Mouse (Mus musculus) testis, adult 2 months (tissue): Measurements from ENCODE around the gene Atg13. TPM values are rescaled to one million over a fixed set of nuclear protein-coding genes. Genes with fewer than 3 reads are reported as not detected.
A peak's percentile ranks its signal among the peaks of the same experiment; 100 is the strongest.

ENCODE experiments used
- H3K27ac ChIP-seq: fragments of 200-500 bp; 2 replicates; pipeline ENCODE4 v1.5.1; 2012; ENCODE audit warnings: low read depth, low read length; ENCODE audit not compliant: control insufficient read depth, insufficient read depth
- H3K27me3 ChIP-seq: fragments of 200-500 bp; 2 replicates; pipeline ENCODE4 v1.6.1; 2012; ENCODE audit warnings: mild to moderate bottlenecking, low read length, moderate library complexity; ENCODE audit not compliant: control insufficient read depth, insufficient read depth
- H3K36me3 ChIP-seq: fragments of 200-500 bp; 2 replicates; pipeline ENCODE4 v1.6.1; 2012; ENCODE audit warnings: mild to moderate bottlenecking, low read length; ENCODE audit not compliant: control insufficient read depth, insufficient read depth
- H3K4me1 ChIP-seq: fragments of 200-500 bp; 2 replicates; pipeline ENCODE4 v1.6.1; 2012; ENCODE audit warnings: low read length; ENCODE audit not compliant: control insufficient read depth, insufficient read depth
- H3K4me3 ChIP-seq: fragments of 200-500 bp; 2 replicates; pipeline ENCODE4 v1.5.1; 2012; ENCODE audit warnings: low read depth, mild to moderate bottlenecking, low read length, moderate library complexity, mixed read lengths; ENCODE audit not compliant: control insufficient read depth
- CTCF ChIP-seq: fragments of 200-500 bp; IDR thresholded peaks from 2 replicates; pipeline ENCODE4 v1.5.1; 2012; ENCODE audit warnings: low read depth, mild to moderate bottlenecking, inconsistent platforms, low read length, moderate library complexity; ENCODE audit not compliant: control insufficient read depth, insufficient read depth, insufficient replicate concordance
- POLR2A ChIP-seq: fragments of 200-500 bp; IDR thresholded peaks from 2 replicates; pipeline ENCODE4 v1.6.1; 2012; ENCODE audit warnings: low read depth, mild to moderate bottlenecking, inconsistent platforms, low read length, moderate library complexity; ENCODE audit not compliant: control insufficient read depth
- polyA plus RNA-seq: library from polyadenylated mRNA; depleted of rRNA; stranded (reverse); fragments of >200 nt; gene quantifications from 2 replicates; pipeline ENCODE4 v1.2.3, GENCODE M21; 2012; rRNA removed

Gene Atg13
- polyA plus RNA-seq: 37.5 and 38.3 TPM in 2 replicates

DNA sequence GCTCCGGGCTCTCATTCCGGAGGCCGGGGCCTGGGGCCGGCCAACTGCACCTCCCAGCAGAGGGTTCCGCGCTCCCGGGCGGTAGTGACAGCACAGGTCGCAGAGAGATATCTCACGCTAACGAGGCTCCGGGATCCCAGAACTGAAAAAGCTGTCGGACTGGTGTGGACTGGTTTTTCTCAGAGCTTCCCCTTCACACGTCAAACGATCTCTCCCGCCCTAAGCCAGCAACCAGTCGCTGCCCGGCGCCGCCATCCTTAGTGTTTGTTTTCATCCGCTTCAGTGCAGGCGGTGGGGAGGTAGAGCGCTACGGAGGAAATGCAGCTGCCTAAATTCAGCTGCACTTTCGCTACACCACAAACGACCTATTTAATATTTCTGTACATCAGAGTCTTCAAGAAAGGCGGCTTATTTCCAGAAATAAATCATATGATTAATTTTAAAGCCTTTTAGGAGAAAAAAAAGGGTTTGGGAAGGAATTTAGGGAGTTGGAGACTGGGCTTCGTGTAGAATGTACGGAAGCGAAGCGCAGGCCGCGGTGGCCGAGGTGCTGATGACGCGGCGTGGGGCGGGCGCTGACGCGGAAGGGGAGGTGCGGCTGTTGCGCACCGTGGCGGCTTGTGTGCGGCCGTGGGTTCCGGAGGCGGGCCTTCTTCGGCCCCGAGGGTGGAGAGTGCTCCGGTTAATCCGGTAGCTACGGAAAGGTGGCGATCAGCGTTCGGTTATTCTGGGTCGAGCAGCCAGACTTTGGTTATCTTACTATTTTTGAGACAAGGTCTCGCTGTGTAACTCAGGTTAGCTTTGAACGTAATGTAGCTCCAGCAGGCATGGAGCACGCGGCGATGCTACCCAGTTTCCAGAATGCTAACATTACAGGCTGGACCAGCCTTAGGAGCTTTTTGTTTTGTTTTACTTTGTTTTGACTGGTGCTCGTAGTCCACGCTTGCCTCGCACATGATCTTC is at the start of gene Atg13, which contains the start of gene Harbi1:
Gene Atg13, minus strand, starts transcription at position 305 of the 963 bp plus-strand sequence.
Gene Harbi1, plus strand, starts transcription at position 581 of the 963 bp plus-strand sequence.
- Histone ChIP-seq H3K36me3 (no peaks in the 10 kb centered on the region), H3K4me1 (peaks cover 3% of the 10 kb centered on the region), H3K27ac (peak within 1 kb of the TSS; percentile 84), H3K27me3 (no peaks in the 10 kb centered on the region), H3K4me3 (peak within 1 kb of the TSS; percentile 96)
- TF ChIP-seq CTCF (no peak), POLR2A (peak; percentile 67)

DNA sequence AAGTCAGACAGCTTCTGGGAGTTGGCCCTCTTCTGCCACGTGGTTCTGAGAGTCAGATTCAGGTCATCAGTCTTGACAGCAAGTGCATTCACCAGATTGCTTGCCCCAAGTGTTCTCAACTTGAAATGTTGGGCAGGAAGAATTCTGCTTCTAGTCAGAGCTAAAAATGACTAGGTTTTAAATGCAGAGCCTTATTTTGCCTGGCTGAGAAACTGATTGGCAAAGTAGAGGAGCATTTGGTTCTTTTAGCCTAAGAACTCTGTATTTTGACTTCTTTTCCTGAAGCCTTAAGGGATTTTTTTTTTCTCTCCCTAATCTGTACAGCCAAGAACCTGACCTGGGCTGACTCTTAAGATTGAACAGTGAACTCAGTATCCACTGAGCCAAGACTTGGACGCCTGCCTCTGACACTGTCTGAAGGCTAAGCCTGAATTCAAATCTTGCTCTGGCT is 39.5 kb upstream of the Atg13 start:
- no peak overlapping the region for H3K27ac ChIP-seq
- no peaks in the 10 kb centered on the region for H3K36me3 ChIP-seq
- H3K4me1 ChIP-seq: no peaks in the 10 kb centered on the region
- H3K27me3 ChIP-seq: no peaks in the 10 kb centered on the region
- H3K4me3 ChIP-seq: no peak overlapping the region
- no peak for TF ChIP-seq CTCF

GRCm38 (mm10) chr2:91744686-91745085 is 34.3 kb upstream of the Atg13 start:
- Histone ChIP-seq H3K4me3 (no peak overlapping the region), H3K27ac (no peak overlapping the region), H3K36me3 (no peaks in the 10 kb centered on the region), H3K27me3 (no peaks in the 10 kb centered on the region), H3K4me1 (no peaks in the 10 kb centered on the region)
- TF ChIP-seq CTCF (no peak), POLR2A (no peak)

DNA sequence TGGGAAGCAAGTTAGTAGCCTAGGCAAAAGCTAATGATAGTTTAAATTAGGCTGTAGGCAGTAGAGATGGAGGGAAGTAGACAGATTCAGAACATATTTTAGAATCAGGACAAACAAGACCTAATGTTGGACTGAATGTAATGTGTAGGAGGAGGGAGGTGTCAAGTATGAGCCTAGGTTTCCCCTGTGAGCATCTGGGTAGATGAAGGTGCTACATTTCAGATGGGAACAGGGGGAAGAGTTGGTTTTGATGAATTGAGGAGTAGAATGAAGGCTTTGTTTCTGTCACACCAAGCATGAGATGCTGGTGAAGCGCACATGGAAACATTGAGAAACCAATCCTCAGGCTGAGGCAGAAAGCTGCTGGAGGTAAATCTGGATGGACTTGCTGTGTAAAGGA is 29.2 kb upstream of the Atg13 start:
- TF ChIP-seq POLR2A (no peak), CTCF (no peak)
- H3K4me3 ChIP-seq: no peak overlapping the region
- H3K27me3 ChIP-seq: no peaks in the 10 kb centered on the region
- H3K36me3 ChIP-seq: no peaks in the 10 kb centered on the region
- H3K27ac ChIP-seq: no peak overlapping the region
- no peaks in the 10 kb centered on the region for H3K4me1 ChIP-seq

DNA sequence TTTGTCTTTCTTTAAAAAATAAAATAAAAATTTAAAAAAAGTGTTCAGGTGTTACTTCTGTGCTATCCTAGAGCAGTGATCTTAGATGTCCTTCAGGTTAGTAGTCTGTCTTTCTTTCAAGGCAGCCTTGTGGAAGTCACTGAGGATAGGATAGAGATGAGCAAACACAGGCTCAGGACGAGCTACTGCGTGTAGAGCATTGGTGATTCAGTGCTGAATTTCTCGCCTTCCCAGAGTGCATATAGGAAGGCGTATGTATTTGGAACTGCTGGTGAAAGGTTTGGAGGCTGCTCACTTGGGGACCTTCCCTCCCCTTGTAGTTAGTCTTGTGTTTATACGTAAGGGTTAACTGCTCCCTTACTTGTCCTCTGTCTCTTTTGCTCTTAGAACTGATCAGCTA is 24.8 kb upstream of the Atg13 start:
- TF ChIP-seq POLR2A (no peak), CTCF (no peak)
- Histone ChIP-seq H3K36me3 (no peaks in the 10 kb centered on the region), H3K27me3 (no peaks in the 10 kb centered on the region), H3K4me1 (peaks cover 2% of the 10 kb centered on the region; the same call in 1 of the 2 replicates), H3K4me3 (no peak overlapping the region), H3K27ac (no peak overlapping the region)

DNA sequence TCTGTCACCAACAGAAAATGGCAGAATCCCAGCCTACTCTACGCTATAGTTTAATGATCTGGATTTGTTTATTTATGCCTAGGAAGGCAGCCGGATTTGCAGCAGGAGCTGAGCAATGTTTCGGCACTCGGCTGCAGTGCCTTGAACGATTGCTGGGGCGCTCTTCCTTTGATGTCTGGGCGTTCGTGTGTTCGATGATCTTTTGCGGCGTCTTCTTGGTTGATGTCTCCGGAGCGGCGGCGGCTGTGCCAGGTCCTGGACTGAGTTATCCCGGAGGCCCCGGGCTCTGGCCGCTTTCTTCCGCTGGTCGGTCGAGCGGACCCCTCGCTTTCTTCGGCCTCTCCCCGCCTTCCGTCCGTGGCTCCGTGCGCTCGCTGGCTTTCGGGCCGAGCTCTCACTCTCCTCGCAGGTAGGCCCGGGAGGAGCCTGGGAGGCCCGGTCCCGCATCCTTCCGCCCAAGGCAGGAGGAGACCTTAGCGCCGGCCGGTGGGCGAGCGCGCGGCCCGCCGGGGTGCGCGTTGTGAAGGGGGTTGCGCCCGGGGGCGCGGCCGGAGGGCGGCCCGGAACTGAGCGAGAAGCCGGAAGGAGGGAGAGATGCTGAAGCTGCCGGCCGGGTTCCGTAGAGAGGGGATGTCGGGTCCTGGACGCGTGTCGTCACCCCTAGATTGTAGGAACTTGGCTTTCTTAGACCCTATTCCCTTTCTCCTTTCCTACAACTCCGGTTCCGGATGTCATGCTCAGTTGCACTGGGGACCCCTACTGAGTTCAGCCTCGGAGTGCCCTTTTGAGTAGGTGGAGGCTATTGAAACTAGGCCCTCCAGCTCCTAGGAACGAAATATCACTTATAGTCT is 19.8 kb upstream of the Atg13 start, which contains the start of gene Ambra1:
Gene Ambra1, plus strand, starts transcription at position 164 of the 851 bp plus-strand sequence.
- no peaks in the 10 kb centered on the region for H3K36me3 ChIP-seq
- H3K4me1 ChIP-seq: peaks cover 2% of the 10 kb centered on the region; the same call in 1 of the 2 replicates
- peak within 1 kb of the TSS; percentile 94 for H3K27ac ChIP-seq
- no peak for TF ChIP-seq CTCF
- peak; percentile 64; the same call in 1 of the 2 replicates for TF ChIP-seq POLR2A
- H3K27me3 ChIP-seq: no peaks in the 10 kb centered on the region
- H3K4me3 ChIP-seq: peak within 1 kb of the TSS; percentile 97

DNA sequence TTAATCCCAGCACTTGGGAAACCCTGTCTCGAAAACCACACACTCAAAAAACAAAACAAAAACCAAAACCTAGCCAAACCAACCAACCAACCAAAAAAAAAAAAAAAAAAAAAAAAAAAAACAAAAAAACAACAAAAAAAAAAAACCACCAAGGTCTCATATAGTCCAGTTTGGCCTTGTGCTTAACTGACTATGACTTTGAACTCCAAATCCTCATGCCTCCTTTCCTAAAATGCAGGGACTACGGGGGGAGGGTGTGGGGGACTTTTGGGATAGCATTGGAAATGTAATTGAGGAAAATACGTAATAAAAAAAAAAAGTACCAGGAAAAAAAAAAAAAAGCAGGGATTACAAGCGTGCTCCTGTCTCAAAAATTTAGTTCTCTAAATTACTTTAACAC is 19.2 kb upstream of the Atg13 start:
- H3K27ac ChIP-seq: no peak overlapping the region
- no peaks in the 10 kb centered on the region for H3K36me3 ChIP-seq
- no peaks in the 10 kb centered on the region for H3K27me3 ChIP-seq
- peak overlapping the region; percentile 97 for H3K4me3 ChIP-seq
- peaks cover 2% of the 10 kb centered on the region; the same call in 1 of the 2 replicates for H3K4me1 ChIP-seq
- TF ChIP-seq POLR2A (no peak), CTCF (no peak)
